Mouse (Mus musculus): ENCODE measurements around the gene Ankdd1b. TPM values are rescaled to one million over a fixed set of nuclear protein-coding genes. Genes with fewer than 3 reads are reported as not detected.

The Ankdd1b gene
- total RNA-seq (2021), result under 1 TPM; 0.21 to 0.23 TPM

DNA sequence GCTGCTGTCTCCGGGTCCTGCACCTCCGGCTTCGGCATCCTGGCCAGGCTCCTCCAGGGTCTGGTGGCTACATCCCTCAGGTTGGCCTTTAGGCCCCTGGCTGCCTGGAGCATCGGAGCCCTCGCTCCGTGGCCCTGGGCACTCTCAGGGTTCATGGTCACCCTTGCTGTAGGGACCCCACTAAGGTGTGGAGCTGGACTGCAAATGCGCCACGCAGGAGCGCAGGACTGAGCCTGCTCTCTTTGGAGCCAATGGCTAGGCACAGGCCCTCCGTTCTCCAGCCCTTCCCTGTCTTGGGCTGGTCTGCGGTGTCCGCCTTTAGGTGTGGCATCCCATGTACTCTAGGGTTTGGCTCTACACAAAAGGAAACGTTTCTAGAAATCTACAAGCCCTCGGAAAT, at the start of gene Ankdd1b:
TSS of gene Ankdd1b (minus strand) at position 242 of the 400 bp plus-strand sequence.
- intact Hi-C loops (cut with DNase I), result no loop called here
- DNase-seq (ENCODE audit: low spot score in 2 of 2), result no peak

DNA sequence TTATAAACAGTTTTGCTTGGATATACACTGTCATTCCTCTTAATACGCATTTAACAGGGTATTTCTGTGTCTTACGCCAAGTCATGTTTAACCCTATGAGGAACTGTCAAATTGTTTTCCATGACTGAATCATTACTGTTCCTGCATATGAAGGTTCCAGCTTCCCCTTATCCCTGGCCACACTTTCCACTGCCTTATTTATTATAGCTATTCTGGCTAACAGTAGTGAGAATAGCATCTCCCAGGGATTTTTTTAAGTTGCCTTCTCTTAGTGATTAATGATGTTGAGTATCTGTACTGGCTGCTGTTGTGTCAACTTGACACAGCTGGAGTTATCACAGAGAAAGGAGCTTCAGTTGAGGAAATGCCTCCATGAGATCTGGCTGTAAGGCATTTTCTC, 46.3 kb upstream of the Ankdd1b start:
- no peak for DNase-seq (ENCODE audit: low spot score in 2 of 2)
- intact Hi-C loops (cut with DNase I), result no loop called here

DNA sequence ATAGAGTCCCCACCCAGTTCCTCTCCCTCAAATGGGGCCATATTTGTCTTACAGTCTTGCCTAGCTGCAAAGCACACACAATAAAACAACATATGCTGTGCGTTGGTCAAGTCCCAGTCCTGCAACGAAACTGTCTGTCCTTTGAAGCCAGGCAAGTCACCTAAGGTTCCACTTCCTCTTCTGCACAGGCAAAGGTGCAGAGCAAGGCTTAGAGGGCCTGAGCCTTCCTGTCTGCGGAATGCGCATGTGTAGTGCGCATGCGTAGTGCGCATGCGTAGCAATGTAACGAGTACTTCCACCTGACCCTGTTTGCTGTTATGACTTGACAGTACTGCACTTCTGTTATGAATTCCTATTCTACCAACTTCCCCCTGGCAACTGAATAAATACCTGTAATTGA, 45.3 kb upstream of the Ankdd1b start:
- intact Hi-C loops (cut with DNase I), result no loop called here
- DNase-seq (ENCODE audit: low spot score in 2 of 2), result no peak

DNA sequence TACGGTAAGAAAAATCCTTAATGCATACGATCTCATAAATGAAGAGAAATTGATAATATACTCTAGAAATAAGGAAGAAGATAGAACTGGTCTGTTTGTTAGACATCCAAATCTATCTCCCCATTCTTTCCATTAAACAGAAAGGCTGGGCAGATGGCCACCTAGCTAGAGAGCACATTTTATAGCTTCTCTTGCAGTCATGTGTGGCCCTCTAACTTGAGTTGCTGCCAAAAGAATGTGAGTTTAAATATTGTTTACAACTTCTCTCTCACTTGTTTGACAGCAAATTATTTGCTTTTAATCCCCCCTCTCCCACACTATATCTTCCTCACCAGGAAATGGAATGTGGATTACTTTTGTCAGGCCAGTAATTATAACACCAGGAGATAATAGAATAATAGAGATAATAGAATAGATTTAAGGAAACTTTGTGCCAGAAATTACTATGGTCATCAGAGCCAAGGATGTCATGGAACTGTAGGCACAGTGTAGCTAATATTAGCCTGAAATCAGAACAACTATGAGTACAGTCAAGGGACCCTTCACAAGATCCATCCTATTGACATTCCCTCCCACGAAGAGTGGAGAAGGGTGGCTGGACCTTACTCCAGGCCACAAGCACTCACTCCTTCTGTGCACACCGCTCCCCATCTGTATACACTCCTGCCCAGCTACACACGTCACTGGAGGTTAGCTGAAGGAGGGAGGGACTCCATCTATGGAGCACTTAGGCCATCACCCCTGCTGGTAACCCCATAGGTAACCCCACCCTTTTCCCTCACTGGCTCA, 43.4 kb upstream of the Ankdd1b start:
- intact Hi-C loops (cut with DNase I), result no loop called here
- no peak for DNase-seq (ENCODE audit: low spot score in 2 of 2)

DNA sequence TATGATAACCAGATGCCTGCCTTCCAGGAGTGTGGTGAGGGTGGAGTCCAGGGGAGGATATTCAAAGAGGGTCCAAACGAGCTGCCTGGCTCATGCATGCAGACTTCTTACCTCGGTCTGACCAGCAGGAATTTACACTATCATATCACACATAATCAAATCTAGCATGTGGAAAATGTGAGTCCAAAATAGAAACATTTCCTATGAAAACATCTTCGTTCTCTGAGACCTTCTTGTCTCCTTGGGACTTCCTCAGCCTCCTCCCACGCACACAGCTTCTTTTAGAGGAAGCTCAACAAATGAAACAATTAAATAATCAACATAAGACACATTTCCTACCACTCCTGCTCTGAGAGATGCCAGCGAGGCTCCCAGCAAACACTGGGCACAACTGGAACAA, 40.9 kb upstream of the Ankdd1b start:
- DNase-seq (ENCODE audit: low spot score in 2 of 2), result no peak
- intact Hi-C loops (cut with DNase I), result no loop called here

DNA sequence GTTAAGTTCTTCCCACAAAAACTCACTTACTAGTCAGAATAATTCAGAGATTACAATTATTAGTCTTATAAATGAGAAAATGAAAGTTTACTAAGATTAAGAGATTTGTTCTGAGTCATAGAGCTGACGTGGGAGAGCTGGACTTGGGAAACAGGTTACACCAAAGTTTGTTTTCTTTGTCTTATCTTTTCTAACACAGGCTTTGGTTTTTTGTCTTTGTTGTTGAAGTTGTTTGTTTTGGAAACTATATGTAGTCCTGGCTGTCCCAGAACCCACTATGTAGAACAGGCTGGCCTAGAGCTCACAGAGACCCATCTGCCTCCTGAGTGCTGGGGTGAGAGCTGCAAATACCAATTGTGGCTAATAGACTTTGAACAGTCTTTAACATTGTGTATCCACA, 40.3 kb upstream of the Ankdd1b start:
- intact Hi-C loops (cut with DNase I), result no loop called here
- no peak for DNase-seq (ENCODE audit: low spot score in 2 of 2)

DNA sequence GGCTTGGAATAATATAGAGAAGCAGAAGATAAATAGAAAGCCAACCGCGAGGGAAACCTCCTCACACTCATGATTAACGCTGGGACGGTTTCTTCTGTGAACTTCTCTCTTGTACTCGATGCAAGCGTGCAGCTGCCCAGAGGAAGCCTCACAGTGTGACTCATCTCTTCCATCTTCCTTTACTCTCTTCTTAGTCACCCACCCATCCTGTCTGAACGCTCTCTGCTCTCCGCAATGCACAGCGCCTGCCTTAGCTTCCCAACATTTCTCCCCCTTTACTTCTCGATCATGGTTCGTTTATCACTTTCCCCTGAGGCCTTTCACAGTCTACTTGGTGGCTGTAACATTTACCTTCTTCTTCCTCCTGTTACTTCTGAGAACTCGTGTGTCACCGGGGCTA, 39.6 kb upstream of the Ankdd1b start:
- peak in 1 of 2 experiments; percentile 56 for DNase-seq (ENCODE audit: low spot score in 2 of 2)
- intact Hi-C loops (cut with DNase I), result no loop called here

DNA sequence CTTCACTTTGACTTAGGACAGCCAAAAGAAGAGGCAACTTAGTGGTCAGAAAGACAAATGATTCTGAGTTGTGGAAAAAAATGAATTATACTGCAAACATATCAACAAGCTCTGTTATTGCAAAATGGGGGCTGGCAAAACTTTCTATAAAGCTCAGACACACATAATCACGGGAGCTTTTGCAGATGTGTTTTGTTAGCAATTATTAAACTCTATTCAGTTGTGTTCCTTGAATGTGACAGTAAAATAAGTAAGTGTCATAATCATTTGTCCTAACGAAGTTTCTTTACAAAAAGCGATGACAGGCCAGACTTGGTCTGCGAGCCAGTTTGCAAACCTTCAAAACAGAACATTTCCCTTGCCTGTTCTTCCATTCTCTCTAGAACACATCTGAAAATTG, 36.5 kb upstream of the Ankdd1b start:
- intact Hi-C loops (cut with DNase I), result no loop called here

DNA sequence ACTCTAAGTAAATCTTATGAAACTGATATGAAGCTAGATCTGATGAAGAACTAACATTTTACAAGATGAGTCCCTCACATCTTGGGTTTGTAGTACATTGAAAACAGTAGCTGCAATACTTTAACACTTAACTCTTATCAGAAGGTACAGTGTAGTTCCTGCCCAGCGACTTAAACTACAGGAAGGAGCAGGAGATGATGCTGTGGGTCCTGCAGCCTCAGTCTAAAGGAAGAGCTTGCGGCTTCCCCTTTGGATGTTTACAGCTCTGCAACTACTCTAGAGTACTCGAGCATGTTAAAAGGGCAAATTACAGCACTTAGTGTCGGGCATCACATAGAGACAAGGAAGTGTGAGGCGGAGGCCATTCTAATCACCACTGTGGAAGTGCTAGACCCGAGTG, 35.3 kb upstream of the Ankdd1b start:
- intact Hi-C loops (cut with DNase I), result no loop called here
- no peak for DNase-seq (ENCODE audit: low spot score in 2 of 2)

More for the DNA sequence above, 36.5 kb upstream of the Ankdd1b start:
- DNase-seq (ENCODE audit: low spot score in 2 of 2), result no peak

DNA sequence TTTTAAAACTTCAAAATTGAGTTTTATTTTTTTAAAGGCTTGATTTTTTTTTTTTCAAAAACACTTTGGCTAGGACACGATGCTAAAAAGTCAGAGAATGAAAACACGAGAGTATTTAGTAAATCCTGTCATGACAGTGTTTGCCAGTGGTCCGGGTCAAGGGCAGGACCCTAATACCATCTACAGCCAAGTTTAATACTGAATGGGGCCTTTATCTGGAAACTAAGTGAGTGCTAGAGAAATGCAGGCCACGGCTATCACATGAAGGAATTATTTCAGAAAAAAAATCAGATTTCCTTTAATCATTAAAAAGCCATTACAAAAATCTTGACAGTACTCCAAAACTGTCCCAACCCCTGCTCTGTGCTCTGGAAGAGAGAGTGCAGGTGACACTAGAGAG, 34.7 kb upstream of the Ankdd1b start:
- intact Hi-C loops (cut with DNase I), result no loop called here
- no peak for DNase-seq (ENCODE audit: low spot score in 2 of 2)

DNA sequence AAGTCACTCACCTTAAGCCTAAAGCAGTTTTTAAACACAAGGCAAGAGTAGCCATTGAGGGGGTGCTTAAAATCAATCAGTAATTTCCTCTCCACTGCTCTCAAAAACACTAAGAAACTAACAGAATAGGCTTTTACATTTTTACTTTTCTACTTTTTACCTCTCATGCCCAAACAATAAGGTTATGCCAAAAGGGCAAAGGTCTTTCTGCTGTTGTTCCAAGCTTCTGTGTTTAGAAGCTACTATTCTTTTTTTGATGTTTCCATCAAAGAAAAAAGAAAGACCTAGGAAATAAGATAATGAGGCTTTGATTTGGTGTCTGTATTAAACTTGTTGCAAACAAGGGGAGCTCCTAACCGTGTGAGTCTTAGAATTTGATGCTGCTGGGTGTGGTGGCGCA, 28.9 kb upstream of the Ankdd1b start:
- intact Hi-C loops (cut with DNase I), result no loop called here
- DNase-seq (ENCODE audit: low spot score in 2 of 2), result no peak

DNA sequence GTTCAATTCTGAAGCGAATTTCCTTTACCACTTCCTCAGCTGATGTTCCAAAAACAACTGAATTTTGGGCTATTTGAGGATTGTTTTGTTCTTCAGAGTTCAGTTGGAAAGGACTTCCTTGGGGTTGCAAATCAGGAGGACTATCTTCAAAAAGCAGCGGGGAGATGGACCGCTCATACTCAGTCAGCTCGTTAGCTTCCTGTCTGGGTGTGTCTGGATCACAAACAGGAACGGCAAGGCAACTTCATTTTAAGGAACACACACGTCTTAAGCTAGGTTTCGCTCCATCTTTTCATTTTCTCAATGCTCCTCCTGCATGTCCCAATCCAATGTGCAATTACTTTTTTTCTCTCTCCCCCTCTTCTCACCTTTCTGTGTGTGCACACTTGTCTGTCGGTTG, 25.6 kb upstream of the Ankdd1b start:
- no peak for DNase-seq (ENCODE audit: low spot score in 2 of 2)
- intact Hi-C loops (cut with DNase I), result no loop called here

DNA sequence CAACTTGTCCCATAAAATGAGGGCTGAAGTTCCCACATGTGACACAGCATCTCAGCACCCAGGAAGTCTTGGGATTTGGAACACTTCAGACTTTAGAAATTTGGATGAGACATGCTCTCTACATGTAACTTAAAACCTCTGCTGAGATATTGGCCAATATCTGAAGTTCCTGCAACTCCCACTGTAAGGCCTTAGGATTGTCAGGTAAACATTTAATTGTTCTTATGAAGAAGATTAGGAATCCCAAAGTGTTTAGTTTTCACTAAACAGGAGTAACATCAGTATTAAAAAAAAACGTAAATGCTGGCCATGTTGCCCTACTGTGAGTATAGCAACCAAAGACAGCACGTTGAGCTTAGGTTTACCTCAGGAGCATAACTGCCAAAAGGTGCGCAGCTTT, 19.4 kb upstream of the Ankdd1b start, which contains the start of gene Gm17622:
TSS of gene Gm17622 (plus strand) at position 301 of the 400 bp plus-strand sequence.
- intact Hi-C loops (cut with DNase I), result no loop called here

DNA sequence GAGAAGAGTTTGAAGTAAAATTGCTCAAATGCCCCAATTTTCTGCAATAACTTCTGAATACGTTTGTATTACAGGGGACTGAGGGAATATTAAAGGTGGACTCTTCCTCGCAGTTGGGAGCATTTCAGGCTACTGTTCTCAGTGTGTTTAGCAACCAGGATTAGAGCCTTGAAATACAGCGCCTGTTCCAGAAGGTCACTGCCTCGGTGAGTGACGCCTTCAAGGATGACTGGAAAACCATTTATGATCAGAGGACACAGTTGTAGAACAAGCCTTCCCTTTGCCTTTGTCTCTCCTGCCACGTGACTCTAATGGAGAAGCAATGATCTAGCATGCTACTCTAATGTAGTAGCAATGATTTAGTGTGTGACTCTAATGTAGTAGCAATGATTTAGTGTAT, 17.0 kb upstream of the Ankdd1b start:
- intact Hi-C loops (cut with DNase I), result no loop called here

More for the DNA sequence above, 19.4 kb upstream of the Ankdd1b start, which contains the start of gene Gm17622:
- DNase-seq (ENCODE audit: low spot score in 2 of 2), result no peak

DNA sequence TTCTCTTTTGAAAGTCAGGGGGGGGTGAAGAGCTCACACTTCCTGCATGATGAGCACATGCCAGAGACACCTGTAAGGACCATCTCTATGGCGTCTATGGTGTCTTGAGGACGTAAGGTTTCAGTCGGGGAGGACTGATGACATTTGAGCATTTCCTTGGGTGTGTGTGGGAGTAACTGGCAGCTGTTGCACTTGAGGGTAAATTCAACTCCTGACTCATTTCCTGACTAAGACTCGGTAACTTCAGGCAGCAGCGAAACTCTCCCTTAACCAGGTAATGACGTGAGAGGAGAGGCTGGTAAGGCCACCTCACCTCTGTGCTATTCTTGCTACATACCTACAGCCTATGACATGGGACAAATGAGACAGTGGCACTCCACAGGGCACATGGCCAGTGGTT, 16.2 kb upstream of the Ankdd1b start:
- intact Hi-C loops (cut with DNase I), result no loop called here

More for the DNA sequence above, 17.0 kb upstream of the Ankdd1b start:
- DNase-seq (ENCODE audit: low spot score in 2 of 2), result no peak

DNA sequence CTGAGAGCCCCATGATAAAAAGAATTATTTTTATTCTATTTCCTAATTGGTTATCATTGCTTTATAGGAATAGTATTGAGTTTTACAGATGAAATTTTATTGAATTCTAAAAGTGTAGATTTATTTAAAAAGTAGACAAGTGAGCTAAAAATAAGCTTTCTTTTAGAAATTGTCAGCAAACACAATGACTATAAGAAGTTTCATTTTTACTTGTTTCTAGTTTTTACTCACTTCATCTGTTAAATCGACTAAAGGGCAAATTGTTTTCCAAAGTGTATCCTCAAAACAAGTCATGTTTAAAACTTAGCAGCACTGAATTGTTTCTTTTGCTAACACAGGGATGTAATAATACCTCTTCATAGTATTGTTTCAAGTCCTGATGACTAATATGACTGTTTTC, 8.0 kb upstream of the Ankdd1b start:
- no peak for DNase-seq (ENCODE audit: low spot score in 2 of 2)
- intact Hi-C loops (cut with DNase I), result no loop called here

More for the DNA sequence above, 16.2 kb upstream of the Ankdd1b start:
- no peak for DNase-seq (ENCODE audit: low spot score in 2 of 2)

DNA sequence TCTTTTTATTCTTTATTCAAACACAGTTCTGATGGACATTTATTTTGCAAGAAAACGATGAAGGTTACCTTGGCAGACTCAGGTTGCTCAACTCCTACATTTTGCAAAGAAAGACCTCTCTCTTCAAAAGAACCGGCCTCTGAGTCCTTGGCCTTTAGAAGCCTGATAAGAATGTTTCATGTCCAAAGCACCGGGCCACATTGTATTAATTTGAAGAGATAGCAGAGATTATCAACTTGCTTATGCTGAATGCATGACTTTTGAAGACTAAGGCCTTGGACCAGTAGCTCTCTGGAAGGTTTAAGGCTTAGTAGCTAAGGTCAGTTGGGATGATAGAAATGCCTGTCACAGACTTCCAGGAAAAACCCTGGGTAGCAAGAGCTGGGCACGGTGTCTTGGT, 6.2 kb upstream of the Ankdd1b start:
- intact Hi-C loops (cut with DNase I), result no loop called here
- no peak for DNase-seq (ENCODE audit: low spot score in 2 of 2)

DNA sequence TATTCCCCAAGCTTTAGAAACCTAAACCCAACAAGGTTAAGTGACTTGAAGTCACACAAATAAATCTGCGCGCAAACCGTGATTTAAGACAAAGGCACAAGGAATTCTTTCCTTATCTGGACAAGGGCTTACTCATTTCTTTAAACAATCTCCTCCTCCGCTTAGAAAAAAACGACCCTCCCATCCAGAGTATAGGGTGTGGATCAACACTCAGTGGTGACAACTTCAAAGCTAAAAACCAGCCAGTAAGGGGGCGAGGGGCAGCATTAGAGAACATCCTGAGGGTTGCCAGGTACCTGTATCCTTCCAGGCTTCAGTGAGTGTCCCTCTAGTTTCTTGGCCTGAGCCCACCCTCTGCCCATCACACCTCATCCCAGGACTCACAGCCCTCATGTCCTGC, 442 bp downstream of the Ankdd1b start:
- intact Hi-C loops (cut with DNase I), result no loop called here
- DNase-seq (ENCODE audit: low spot score in 2 of 2), result no peak

DNA sequence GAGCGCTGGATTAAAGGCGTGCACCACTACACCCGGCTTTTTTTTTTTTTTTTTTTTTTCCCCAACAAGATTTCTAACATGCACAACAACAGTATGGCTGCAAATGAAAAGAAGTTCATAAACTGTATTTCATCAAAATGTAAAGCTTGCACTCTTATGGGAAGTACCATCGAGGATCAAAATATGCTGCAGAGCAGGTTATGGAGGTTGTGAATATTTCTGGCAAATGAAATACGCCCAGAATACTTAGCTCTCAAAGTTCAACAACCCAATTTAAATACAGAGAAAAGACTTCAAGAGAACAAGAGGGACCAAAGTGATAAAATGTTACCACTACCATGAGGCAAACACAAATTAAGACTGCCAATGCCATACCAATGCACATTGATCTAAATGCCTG, 2.3 kb downstream of the Ankdd1b start:
- intact Hi-C loops (cut with DNase I), result no loop called here
- DNase-seq (ENCODE audit: low spot score in 2 of 2), result no peak

DNA sequence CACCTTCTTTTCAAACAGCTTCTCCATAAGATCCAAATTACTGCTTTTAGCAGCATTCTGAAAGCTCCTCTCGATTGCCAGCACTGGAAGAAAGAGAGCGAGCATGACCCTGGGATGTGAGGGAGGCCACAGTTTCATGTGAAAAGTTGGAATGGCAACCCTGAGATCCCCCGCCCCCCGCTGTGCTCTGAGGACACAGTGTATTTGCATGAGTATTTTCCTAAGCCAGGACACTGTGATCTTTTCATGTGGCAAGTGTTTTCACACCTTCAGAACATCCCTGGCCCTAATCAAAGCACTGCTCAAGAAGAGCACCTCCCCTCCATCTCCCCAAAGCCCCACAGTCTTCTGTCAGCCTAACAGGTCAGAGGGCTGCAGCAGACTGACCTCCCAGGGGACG, 5.7 kb downstream of the Ankdd1b start:
- DNase-seq (ENCODE audit: low spot score in 2 of 2), result no peak
- intact Hi-C loops (cut with DNase I), result no loop called here

DNA sequence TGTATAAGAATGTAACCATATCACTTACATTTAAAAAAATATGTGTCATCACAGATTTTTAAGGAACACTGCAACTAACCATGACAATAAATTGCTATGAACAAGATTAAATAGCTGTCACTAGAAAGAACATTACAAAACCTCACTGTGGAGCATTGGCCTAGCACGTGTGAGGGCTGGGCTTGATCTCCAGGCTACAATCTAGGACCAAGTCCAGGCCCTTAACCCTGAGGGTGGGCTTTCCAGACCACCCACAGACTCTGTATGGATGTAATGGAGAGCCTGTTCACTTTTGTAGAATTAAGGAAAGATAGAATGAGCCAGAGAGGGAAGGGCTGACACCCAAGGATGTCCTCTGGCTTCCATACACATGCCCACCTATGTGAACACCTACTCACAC, 8.4 kb downstream of the Ankdd1b start:
- intact Hi-C loops (cut with DNase I), result no loop called here
- no peak for DNase-seq (ENCODE audit: low spot score in 2 of 2)

DNA sequence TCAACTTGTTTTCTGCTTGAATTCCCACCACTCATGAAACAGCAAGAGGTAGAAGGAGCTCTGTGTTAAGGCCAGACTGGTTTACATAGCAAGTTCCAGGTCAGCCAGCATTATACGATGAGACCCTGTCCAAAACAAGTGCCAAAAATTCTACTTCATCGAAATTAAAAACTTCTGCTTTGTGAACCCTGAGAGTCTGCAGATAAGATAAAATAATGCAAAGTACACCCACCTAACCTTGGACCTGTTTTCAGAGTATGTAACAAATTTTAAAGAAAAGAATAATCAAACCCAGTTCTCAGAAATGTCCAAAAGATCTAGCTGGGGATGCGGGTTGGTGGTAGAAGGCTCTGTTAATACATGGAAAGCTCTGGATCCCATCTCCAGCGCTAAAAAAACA, 12.4 kb downstream of the Ankdd1b start:
- intact Hi-C loops (cut with DNase I), result no loop called here
- no peak for DNase-seq (ENCODE audit: low spot score in 2 of 2)

All from left cerebral cortex, postnatal 25 days (tissue).